Mouse (Mus musculus) adipose tissue, adult 10 weeks (tissue): ENCODE data around the gene Olfr815. TPM values are rescaled to one million over a fixed set of nuclear protein-coding genes. Genes with fewer than 3 reads are reported as not detected.

Source experiments
- polyA plus RNA-seq: library from polyadenylated mRNA; stranded (reverse); fragments of 350-450 nt; fragmentation: Illumina TruSeq; extraction: RNeasy Lipid Tissue Mini Kit (QIAGEN cat#74804); gene quantifications from one replicate; pipeline ENCODE4 v1.2.3, GENCODE M21; 2014; ENCODE audit warnings: low read depth, low replicate concordance

Olfr815 gene
- polyA plus RNA-seq, result not detected

GRCm38 (mm10) chr10:129905767-129906166 is at the start of gene Olfr815:
Gene Olfr815, minus strand, starts transcription at chr10:129905867.

GRCm38 (mm10) chr10:129949000-129949399 is 43.3 kb upstream of the Olfr815 start, which contains the start of gene Olfr818:
Gene Olfr818, minus strand, starts transcription at chr10:129949100.

GRCm38 (mm10) chr10:129915497-129915896 is 9.8 kb upstream of the Olfr815 start, which contains the start of gene Olfr816:
Gene Olfr816, minus strand, starts transcription at chr10:129915597.

GRCm38 (mm10) chr10:129879751-129880150 is 25.9 kb downstream of the Olfr815 start, which contains the start of gene Olfr814:
Gene Olfr814, minus strand, starts transcription at chr10:129879851.

GRCm38 (mm10) chr10:129855067-129855466 is 50.6 kb downstream of the Olfr815 start, which contains the start of gene Olfr813:
Gene Olfr813, plus strand, starts transcription at chr10:129855367.

Other genes starting within 250 kb of the Olfr815 start
- gene Olfr800, start 248.2 kb downstream of the Olfr815 start, polyA plus RNA-seq, result not detected
- gene Olfr801, start 232.0 kb downstream of the Olfr815 start, polyA plus RNA-seq, result not detected
- not detected for gene Olfr802, start 217.7 kb downstream of the Olfr815 start, polyA plus RNA-seq
- gene Olfr803, start 211.6 kb downstream of the Olfr815 start, polyA plus RNA-seq, result not detected
- not detected for gene Olfr804, start 202.7 kb downstream of the Olfr815 start, polyA plus RNA-seq
- not detected for gene Olfr805, start 176.5 kb downstream of the Olfr815 start, polyA plus RNA-seq
- gene Olfr806, start 163.9 kb downstream of the Olfr815 start, polyA plus RNA-seq, result not detected
- not detected for gene Olfr807, start 148.1 kb downstream of the Olfr815 start, polyA plus RNA-seq
- not detected for gene Olfr808, start 140.4 kb downstream of the Olfr815 start, polyA plus RNA-seq
- gene Olfr809, start 131.2 kb downstream of the Olfr815 start, polyA plus RNA-seq, result not detected
- gene Olfr810, start 111.0 kb downstream of the Olfr815 start, polyA plus RNA-seq, result not detected
- gene Olfr811, start 101.5 kb downstream of the Olfr815 start, polyA plus RNA-seq, result not detected
- not detected for gene Olfr812, start 59.8 kb downstream of the Olfr815 start, polyA plus RNA-seq
- gene Olfr813, start 50.5 kb downstream of the Olfr815 start, polyA plus RNA-seq, result not detected
- not detected for gene Olfr814, start 26.0 kb downstream of the Olfr815 start, polyA plus RNA-seq
- not detected for gene Olfr816, start 9.7 kb upstream of the Olfr815 start, polyA plus RNA-seq
- gene Olfr818, start 43.2 kb upstream of the Olfr815 start, polyA plus RNA-seq, result not detected
- not detected for gene Olfr819, start 61.4 kb upstream of the Olfr815 start, polyA plus RNA-seq
- not detected for gene Olfr247, start 70.3 kb upstream of the Olfr815 start, polyA plus RNA-seq
- not detected for gene Gm10310, start 79.2 kb upstream of the Olfr815 start, polyA plus RNA-seq
- gene Olfr820, start 106.8 kb upstream of the Olfr815 start, polyA plus RNA-seq, result not detected
- gene Olfr821, start 124.5 kb upstream of the Olfr815 start, polyA plus RNA-seq, result not detected
- gene Olfr822, start 165.3 kb upstream of the Olfr815 start, polyA plus RNA-seq, result not detected
- gene Olfr823, start 209.5 kb upstream of the Olfr815 start, polyA plus RNA-seq, result not detected
- not detected for gene Olfr824, start 224.1 kb upstream of the Olfr815 start, polyA plus RNA-seq